Mouse (Mus musculus) cortical plate, adult 2 months (tissue): ENCODE data around the gene Abracl. TPM values are rescaled to one million over a fixed set of nuclear protein-coding genes. Genes with fewer than 3 reads are reported as not detected.

Source experiments
- H3K27ac ChIP-seq: fragments of 200-500 bp; 2 replicates; pipeline ENCODE4 v1.5.1; 2012; ENCODE audit warnings: low read length, control low read depth, inconsistent platforms; ENCODE audit not compliant: insufficient read depth
- H3K4me1 ChIP-seq: fragments of 200-500 bp; 2 replicates; pipeline ENCODE4 v1.6.1; 2011; ENCODE audit warnings: low read length; ENCODE audit not compliant: control insufficient read depth, insufficient read depth
- H3K4me3 ChIP-seq: fragments of 200-500 bp; 2 replicates; pipeline ENCODE4 v1.5.1; 2011; ENCODE audit warnings: mild to moderate bottlenecking, low read length, control low read depth; ENCODE audit not compliant: insufficient read depth
- CTCF ChIP-seq: fragments of 200-500 bp; IDR thresholded peaks from 2 replicates; pipeline ENCODE4 v1.5.1; 2011; ENCODE audit warnings: mild to moderate bottlenecking, control low read depth, low read length; ENCODE audit not compliant: insufficient read depth; ENCODE audit errors: extremely low read depth
- POLR2A ChIP-seq: fragments of 200-500 bp; IDR thresholded peaks from 2 replicates; pipeline ENCODE4 v1.6.1; 2011; ENCODE audit warnings: mild to moderate bottlenecking, low read length, control low read depth; ENCODE audit not compliant: insufficient read depth; ENCODE audit errors: extremely low read depth
- polyA plus RNA-seq: library from polyadenylated mRNA; depleted of rRNA; stranded (reverse); fragments of >200 nt; gene quantifications from 2 replicates; pipeline ENCODE4 v1.2.3, GENCODE M21; 2012; rRNA removed

Abracl gene
- 23.0 and 24.3 TPM in 2 replicates for polyA plus RNA-seq

DNA sequence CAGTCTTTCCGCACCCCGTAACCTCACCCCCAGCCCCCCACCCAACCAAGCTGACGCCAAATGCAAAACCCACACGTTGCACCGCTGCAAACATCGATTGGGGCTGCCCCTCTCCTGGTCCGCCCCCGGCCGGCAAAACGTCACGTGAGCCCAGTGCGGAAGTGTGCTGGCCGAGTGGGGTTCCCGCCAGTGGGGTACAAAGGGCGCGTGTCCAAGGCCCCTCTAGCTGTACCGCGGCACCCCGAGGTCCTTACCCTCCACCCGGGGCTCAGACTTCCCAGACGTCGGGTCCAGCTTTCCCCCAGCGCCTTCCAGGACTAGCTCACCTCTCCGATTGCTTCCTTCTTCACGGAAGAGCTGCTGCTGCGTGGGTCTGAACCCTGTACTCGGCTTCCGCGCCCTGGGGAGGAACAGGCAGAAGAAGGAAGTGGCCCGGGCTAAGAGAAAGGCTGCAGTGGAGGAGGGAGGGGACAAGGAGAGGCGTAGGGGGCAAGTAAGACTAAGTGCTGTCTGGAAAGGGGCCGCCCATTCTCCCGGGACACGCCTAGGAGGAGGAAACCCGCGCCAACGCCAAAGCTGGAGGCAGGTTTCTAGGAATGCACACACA lies at the start of gene Abracl:
Gene Abracl, minus strand, starts transcription at position 548 of the 607 bp plus-strand sequence.
- TF ChIP-seq POLR2A (no peak), CTCF (no peak)
- Histone ChIP-seq H3K4me1 (peaks cover 2% of the 10 kb centered on the region; the same call in 1 of the 2 replicates), H3K4me3 (peak within 1 kb of the TSS; percentile 47)

DNA sequence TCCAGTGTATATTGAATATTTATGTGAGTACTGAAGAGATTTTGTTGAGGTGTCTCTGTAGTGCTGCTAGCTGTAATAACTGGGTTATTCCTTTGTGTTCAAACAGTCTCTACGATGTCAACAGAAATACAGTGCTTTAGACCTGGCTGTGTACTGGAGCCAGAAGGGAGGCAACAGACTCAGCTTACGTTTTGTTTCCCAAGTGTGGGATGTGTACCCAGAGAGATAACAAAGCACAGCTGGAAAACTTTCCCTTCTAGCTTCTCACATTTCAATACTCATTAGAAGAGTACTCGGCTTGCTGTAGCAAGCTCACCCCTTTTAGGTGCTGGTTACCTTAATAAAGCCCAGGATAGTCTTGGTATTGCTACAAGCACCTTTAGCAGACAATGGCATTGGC lies 49.8 kb upstream of the Abracl start:
- peaks cover 3% of the 10 kb centered on the region; the same call in 1 of the 2 replicates for H3K4me1 ChIP-seq
- no peak overlapping the region for H3K4me3 ChIP-seq
- no peak overlapping the region for H3K27ac ChIP-seq
- TF ChIP-seq POLR2A, result no peak
- no peak for TF ChIP-seq CTCF

More for the DNA sequence above, at the start of gene Abracl:
- H3K27ac ChIP-seq, result peak within 1 kb of the TSS; percentile 24; the same call in 1 of the 2 replicates

DNA sequence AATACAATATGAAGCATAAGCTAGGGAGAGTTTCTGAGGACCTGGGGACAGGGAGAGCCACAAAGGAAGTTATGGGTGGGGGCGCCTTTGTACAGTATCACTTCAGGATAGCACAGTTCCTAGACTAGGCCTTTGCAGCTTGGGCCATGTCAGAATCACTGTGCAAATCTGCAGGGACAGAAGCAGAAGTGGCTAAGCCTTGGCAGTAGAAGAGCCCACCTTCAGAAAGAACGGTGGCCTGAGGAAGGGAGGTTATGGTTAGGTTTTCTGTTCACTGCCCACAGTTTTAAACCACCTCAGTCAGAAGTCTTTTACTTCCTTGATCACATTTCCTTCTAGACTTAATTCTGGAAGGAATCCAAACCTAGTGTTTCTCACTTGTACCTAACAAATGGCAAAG lies 47.5 kb upstream of the Abracl start:
- TF ChIP-seq CTCF, result no peak
- TF ChIP-seq POLR2A, result no peak
- Histone ChIP-seq H3K4me1 (peaks cover 3% of the 10 kb centered on the region; the same call in 1 of the 2 replicates), H3K4me3 (no peak overlapping the region), H3K27ac (peak overlapping the region; percentile 22; the same call in 1 of the 2 replicates)

DNA sequence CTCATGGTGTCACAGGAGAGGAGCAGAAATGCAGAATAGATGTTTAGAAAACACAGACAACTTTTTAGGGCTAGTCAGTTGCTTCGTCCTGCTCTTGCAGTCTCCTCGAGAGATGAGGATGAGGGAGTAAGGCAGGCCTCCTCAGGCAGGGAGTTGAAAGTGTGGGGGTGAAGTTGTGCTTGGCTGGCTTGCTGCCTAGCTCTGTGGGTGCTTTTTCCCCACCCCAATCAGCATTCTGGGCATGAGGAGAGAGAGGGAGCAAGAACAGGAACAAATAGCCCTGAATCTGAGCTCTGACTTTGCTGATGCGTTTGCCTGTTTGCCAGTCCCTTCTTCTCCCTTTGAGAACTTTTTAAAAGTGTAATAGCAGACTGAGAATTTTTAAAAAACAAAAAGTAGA lies 47.1 kb upstream of the Abracl start:
- TF ChIP-seq POLR2A (no peak), CTCF (no peak)
- no peak overlapping the region for H3K27ac ChIP-seq
- peaks cover 3% of the 10 kb centered on the region; the same call in 1 of the 2 replicates for H3K4me1 ChIP-seq
- no peak overlapping the region for H3K4me3 ChIP-seq

DNA sequence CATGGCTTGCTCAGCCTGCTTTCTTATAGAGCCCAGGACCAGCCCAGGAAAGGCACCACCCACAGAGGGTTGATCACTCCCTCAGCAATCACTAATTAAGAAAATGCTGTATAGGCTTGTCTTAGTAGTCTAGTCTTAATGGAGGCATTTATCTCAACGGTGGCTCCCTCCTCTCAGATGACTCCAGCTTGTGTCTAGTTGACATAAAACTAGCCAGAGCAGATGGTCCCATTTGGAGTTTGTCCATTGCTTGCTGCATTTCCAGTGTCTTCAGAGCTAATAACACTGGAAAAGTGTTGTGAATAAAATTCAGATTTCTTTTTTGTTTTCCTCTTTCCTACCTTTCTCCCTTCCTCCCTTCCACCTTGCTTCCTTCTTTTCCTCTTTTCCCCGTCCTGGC lies 46.5 kb upstream of the Abracl start:
- peaks cover 3% of the 10 kb centered on the region; the same call in 1 of the 2 replicates for H3K4me1 ChIP-seq
- no peak for TF ChIP-seq CTCF
- H3K27ac ChIP-seq, result no peak overlapping the region
- H3K4me3 ChIP-seq, result no peak overlapping the region

DNA sequence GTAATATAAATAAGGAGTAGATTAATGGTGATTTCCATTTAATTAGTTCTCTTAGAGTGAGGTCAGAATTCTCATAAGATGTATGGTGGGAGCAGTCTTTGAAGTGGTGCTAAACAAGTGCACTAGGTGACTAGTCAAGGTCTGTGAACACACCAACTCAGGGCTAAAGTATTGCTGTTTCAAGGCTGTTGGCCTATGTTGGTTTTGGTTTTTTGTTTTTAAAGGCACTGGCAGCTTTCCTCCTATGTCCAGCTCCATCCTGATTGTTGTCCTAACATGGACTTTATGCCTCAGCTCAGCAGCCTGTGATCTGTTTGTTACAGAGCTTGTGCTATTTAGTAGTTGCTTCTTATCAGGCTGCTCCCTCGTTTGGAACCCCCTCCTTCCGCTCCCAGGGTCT lies 45.8 kb upstream of the Abracl start:
- Histone ChIP-seq H3K27ac (no peak overlapping the region), H3K4me1 (peaks cover 3% of the 10 kb centered on the region; the same call in 1 of the 2 replicates), H3K4me3 (no peak overlapping the region)
- TF ChIP-seq POLR2A (no peak), CTCF (no peak)

DNA sequence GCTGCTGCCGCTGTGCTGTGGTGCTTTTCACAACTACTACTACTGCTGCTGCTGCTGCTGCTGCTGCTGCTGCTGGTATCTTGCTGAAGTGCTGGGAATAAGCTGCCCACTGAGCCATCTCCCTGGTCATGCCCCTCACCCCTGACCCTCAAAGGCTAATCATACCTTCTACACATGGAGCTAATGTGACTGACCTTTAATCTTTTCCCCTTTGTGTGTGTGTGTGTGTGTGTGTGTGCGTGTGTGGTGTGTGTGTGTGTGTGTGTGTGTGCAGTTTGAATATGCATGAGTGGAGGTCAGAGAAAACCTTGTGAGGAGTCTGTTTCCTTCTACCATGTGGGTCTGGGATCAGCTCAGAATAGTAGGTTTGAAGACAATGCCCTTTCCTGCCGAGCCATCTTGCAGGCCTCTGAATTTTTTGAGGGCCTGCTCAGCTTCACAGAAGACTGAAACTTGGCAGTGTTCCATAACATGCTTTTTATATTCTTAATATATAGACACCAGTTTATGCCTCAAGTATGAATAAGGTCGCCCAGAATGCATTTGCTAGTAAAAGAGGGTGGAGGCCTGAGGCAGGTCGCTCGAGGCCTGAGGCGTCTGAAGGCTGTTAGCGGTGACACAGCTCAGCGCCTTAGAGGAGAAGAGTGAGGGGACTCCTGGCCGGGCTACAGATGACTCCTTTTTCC lies 44.8 kb upstream of the Abracl start:
- peaks cover 3% of the 10 kb centered on the region; the same call in 1 of the 2 replicates for H3K4me1 ChIP-seq
- no peak overlapping the region for H3K4me3 ChIP-seq
- TF ChIP-seq POLR2A (no peak), CTCF (no peak)
- H3K27ac ChIP-seq, result no peak overlapping the region

DNA sequence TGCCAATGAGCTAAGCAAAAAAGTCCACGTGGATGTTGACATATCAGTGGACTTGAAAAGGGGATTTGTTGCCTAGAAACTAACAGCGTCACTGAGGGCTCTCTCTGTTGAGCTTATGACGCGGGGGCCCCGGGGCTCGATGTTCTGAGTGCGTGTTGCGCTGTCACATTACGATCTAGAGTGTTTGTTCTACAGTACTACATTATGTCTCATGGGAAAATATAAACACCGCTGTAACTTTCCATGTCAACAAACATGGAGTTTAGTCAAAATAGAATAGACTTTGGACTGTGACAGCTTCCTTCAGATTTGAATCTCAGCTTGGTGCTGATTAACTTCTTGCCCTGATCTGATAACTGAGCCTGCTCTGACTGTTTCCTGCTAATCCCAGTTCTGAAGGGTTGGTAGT lies 42.9 kb upstream of the Abracl start:
- Histone ChIP-seq H3K4me3 (no peak overlapping the region), H3K4me1 (peaks cover 5% of the 10 kb centered on the region), H3K27ac (no peak overlapping the region)
- no peak for TF ChIP-seq POLR2A
- no peak for TF ChIP-seq CTCF

DNA sequence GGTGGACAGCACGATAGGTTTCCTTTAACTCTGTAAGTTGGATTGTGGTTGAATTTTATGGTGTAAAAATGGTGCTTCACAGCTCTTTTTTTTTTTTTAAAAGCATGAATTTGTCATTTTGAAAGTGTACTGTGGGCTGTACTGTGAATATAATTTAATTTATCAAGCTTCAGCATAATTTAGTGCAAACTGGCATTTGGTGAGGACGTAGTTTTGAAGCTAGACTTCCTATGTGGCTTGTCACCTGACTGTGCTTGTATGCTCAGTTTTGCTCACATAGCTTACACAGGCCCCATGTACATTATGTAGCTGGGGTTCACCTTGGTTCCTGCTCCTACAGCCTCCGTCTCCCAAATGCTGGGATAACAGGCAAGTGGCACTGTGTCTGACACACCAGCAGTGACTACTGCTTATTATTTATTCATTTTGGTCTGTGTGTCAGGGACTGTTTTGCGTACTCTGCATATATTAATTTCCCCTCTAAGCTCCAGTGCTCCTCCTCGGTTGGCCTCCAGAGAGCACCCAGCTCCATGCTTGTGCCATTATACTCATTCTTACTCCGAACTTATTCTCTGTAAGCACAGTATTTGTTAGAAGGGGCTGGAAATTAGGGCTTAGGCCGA lies 41.6 kb upstream of the Abracl start:
- no peak for TF ChIP-seq POLR2A
- TF ChIP-seq CTCF, result no peak
- Histone ChIP-seq H3K4me1 (peaks cover 2% of the 10 kb centered on the region), H3K27ac (no peak overlapping the region), H3K4me3 (no peak overlapping the region)
